Mouse (Mus musculus): Measurements from ENCODE around the gene Tmem178. TPM values are rescaled to one million over a fixed set of nuclear protein-coding genes. Genes with fewer than 3 reads are reported as not detected.
"Not testable (repeated sequence)": the region's sequence is repeated elsewhere in the genome, so short reads cannot be mapped to it uniquely, and the experiment has no call there.

The Tmem178 gene
- total RNA-seq, 2 experiments from 2014 or later: 14.7 to 45.1 TPM

DNA sequence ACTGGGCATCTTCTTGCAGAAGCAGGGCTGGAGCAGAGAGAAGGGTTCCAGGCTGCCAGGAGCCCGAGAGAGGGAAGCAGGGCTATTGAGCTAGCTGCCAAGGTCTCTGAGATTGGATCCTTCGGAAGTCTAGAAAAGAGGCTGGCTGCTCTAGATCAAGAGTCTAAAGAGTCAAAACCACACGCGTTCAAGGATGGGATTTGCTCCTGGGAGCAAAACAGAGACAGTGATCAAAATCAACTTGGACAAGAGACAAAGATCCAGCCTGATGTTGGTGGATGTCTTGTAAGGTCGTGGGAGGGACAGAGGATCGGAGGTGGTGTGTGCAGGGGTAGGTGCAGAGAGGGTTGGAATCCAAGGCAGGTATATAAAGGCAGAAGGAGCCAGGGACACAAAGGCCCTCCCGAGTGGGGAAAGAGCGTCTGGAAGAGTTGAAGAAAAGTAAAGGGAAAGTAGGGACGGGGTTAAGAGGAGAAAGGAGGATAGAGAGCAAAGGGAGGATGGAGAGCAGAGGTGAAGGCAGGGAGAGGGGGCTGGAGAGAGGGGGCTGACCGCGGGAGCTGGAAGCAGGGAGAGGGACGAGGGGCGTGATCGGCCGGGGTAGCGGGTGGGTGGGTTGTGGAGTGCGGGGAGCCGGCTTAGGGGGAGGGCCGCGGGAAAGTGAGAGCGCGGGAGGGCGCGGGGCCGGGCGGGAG lies 450 bp upstream of the Tmem178 start:
- DNase-seq (ENCODE audit: low spot score in 2 of 2): no peak

DNA sequence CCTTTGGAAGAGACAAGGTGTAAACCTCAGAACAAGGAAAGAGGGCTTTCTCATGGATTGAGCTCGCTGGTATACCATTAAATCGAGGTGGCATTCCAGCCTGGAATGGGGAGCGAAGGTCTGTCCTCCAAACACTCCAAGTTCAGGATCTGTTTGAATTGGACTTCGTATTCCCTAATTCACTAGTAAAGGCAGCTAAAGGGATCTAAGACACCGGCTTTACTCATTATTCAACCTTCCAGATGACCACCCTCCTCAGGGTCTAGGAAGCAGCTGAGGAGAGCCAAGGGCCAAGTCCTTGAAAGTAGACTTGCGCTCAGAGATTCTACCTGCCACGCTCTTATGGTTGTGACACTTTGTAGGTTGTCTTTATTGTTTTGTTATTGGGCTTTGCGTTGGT lies 1.1 kb downstream of the Tmem178 start:
- DNase-seq (ENCODE audit: low spot score in 2 of 2): not testable (repeated sequence)

DNA sequence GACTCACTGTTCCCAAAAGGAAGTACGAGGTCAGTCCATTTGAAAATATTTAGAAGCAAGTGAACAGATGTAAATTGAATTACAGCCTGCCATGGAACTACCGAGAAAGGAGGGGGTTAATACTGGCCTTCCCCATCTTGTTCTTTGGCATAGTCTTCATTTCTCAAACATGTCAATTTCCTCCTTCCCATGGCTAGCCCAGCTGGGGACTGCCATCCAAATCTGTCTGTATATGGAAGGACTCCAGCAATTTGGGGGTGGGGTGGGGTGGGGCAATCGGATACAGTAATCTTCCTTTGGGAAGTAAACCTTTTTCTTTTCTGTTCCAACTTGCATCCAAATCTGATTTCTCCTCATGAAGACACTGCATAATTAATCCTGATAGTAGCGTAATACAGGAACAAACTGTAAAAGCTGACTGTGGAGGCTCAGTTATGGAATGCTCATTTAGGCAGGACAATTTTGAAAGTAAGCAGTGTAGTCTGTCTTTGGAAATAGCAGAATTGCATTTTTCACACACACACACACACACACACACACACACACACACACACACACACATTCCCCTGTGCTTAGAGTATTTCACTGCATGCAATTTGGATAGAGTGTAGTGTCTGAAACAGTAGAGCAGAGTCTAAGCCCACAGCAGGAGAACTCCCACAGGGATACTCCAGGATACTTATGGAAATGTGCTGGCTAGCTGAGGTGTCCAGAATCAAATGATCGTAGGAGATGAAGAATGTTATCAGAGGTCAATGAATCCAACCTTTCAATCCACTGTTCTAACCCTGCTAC lies 1.9 kb downstream of the Tmem178 start:
- no peak for DNase-seq (ENCODE audit: low spot score in 2 of 2)

DNA sequence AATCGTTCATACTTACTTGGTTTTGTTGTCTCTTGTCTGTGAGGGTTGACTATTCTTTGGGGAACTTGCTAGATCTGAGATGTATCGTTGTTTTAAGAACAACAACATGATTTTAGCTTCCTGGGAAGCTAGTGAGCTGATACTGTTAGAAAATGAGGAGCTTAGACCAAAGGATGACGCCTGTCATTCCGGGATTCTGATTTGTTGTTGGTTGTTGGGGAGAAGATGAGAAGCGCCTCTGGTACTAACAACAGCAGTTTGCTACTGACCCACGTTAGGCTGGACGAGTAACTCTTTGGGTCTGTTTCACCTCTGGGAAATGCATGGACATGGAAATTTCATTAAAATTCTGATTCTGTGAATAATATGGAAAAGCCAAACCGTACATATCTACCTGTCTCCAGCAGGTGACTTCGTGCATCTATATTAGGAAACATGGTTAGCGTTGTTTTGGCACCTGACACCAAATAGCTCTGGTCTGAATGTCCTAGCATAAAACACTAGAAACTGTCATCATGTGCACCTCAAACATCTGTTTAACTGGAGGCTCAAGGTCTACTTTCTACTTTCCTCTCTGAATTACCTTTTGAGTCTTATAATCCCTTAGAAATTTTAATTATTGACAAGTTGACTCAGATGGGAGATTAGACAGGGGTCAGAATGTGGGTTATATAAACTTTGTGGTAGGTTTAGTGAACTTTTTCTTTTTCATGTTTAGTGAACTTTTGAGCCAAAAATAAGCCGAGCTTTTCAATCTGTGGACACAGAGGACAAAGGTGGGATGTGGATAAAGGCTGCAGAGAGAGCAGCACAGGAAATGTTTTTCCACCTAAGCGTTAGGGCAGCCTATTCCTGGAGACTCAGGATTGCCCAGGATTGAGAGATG lies 2.9 kb downstream of the Tmem178 start:
- DNase-seq (ENCODE audit: low spot score in 2 of 2): no peak

DNA sequence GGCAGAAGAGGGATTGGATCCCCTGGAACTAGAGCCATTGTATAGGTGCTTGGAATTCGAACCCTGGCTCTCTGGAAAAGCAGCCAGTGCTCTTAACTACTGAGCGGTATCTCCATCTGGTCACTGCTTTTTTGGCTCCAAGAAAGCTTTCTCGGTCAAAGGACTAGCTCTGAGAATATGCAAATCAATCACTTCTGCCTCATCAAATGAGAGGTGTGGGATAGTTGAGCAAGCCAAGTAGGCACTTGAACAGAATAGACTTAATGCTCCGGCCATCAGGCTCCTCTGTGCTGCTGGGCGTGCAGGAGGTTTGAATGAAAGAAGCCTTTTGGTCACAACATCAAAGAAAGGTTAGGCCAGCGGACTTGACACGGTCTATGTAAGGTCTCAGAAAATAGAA lies 5.0 kb downstream of the Tmem178 start:
- DNase-seq (ENCODE audit: low spot score in 2 of 2): no peak

DNA sequence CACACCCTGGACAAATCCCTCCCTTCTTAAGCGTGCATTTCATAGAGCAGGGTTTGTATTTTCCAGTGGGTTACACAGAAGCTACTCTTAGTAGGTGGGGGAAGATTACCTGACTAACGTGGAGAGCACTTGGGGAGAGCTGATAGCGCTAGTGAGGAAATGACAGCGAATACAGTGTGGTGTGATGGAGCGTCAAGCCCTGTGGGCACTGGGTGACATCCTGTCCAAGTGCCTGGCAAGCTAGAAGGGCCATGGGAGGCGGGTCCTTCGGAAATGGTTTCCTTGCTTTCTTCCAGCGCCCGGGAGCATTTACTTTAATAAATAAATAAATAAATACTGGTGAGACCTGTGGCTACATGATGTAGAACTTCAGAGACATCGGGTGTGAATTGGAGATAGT lies 5.5 kb downstream of the Tmem178 start:
- no peak for DNase-seq (ENCODE audit: low spot score in 2 of 2)

DNA sequence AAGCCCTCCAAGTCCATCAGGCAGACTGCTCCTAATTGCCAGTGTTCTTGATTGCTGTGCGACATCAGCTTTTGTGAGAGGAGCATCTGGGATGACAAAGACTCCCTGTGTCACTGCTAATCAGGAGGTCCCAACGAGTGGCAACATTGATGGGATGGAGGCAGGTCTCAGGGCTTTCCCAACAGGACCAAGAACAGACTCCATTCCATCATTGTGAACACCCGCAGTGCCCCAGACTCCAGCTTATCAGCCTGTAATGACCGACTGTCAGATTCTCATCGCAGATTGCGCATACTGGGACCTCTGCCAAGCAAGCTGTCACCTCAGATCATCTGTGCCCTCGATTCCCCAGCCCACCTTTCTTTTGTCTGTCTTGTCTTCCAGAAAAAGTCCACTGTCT lies 7.9 kb downstream of the Tmem178 start:
- no peak for DNase-seq (ENCODE audit: low spot score in 2 of 2)

DNA sequence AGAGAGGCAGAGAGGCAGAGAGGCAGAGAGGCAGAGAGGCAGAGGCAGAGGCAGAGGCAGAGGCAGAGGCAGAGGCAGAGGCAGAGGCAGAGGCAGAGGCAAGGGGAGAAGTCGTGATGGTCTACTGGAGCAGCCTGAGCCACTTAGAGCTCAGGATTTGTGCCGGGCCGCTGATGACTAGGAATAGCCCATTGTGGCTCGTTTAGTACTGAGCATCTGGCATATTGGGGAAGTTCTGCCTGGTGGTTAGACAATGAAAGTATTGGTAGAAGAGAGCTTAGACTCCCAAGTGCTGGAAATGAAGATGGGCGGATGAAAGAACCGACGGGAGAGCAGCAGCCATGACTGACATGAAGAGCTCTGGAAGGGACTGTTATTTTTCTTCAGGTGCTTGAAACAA lies 11.0 kb downstream of the Tmem178 start:
- no peak for DNase-seq (ENCODE audit: low spot score in 2 of 2)

DNA sequence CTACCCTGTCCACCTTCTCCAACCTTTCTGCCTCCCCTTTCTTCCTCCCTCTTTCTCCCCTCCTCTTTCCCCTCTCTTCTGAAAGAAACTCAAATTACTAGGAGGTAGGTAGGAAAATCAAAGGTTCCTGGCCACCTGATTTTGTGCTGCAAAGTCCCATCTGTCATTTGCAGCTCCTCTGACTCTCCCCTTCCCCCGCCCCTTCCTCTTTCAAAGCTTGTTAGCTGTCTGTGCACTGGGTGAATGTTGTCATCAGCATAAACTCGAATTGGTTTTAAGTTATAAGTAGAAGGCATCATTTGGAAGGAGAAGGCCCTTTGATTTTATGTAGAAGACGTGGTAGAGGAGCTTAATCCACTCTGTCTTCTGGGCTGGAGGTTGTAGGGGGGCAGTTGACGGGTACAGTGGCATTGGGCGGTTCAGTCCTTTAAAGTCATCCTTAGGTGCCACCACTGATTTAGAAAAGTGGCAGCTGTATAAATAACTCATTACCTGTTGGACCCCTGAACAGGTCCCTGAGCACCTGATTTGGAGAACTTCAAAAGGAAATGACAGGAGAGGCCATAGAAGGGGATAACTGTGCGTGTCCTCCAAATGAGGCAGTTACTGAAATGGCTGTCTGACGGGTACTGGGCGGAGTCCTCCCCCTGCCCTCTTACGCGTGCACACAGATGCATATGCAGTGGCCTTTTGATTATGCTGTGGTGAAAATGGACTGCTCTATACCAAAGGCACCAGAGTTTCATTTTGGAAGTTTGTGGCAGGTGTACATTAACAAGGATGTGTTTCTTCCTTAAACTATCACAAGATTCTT lies 11.8 kb downstream of the Tmem178 start:
- DNase-seq (ENCODE audit: low spot score in 2 of 2): no peak

DNA sequence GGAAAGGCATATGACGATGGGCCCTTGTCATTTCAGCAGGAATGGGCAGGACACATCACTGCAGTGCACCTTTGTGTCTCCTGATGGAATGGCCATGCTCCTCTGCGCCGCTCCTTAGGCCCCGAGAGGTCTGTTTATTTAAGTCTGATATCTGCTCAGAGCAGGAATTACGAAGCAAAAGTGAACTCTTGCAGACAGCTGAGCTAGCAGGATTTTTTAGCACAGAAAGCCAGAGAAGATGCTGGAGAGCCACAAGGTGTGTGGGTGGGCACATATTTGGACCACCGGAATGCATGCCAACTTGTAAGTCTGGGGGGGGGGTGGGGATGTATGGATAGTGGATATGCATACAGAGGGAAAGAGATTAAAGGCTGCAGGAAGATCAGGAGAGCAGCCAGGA lies 13.9 kb downstream of the Tmem178 start:
- no peak for DNase-seq (ENCODE audit: low spot score in 2 of 2)

DNA sequence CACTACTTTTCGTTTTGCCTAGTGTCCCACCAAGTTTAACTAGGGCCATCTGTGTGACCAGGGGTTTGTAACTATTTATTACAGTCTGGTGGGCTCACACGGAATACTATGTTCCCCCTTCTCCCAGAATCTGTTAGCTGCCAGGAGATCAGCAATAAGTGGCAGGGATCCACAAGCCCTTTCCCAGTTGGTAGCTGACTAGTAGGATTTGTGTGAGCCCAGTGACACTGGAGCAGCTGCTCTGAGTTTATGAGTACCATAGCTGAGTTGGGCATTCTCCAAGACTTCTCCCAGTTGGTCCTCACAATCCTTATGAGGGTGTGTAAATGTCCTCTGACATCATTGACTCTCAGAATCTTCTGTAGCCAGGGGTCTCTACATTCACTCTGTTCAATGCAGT lies 15.4 kb downstream of the Tmem178 start:
- DNase-seq (ENCODE audit: low spot score in 2 of 2): no peak

DNA sequence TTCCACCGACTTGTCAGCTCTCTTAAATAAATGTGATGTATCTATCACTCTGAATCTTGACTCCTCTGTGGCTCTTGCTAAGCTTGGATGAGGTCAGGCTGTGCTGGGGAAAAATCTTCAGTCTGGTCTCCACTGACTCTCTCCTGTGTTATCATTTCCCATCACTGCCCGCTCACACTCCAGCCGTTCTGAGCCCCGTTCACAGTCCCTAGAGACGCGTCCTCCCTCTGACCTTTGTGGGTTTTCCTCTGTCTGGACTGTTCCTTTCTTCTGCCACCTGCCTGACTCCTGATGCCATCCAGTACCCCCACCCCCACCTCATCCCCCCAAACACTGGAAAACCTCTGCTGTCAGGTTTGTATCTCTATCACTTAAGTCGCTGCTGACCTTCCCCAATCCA lies 23.0 kb downstream of the Tmem178 start:
- no peak for DNase-seq (ENCODE audit: low spot score in 2 of 2)

DNA sequence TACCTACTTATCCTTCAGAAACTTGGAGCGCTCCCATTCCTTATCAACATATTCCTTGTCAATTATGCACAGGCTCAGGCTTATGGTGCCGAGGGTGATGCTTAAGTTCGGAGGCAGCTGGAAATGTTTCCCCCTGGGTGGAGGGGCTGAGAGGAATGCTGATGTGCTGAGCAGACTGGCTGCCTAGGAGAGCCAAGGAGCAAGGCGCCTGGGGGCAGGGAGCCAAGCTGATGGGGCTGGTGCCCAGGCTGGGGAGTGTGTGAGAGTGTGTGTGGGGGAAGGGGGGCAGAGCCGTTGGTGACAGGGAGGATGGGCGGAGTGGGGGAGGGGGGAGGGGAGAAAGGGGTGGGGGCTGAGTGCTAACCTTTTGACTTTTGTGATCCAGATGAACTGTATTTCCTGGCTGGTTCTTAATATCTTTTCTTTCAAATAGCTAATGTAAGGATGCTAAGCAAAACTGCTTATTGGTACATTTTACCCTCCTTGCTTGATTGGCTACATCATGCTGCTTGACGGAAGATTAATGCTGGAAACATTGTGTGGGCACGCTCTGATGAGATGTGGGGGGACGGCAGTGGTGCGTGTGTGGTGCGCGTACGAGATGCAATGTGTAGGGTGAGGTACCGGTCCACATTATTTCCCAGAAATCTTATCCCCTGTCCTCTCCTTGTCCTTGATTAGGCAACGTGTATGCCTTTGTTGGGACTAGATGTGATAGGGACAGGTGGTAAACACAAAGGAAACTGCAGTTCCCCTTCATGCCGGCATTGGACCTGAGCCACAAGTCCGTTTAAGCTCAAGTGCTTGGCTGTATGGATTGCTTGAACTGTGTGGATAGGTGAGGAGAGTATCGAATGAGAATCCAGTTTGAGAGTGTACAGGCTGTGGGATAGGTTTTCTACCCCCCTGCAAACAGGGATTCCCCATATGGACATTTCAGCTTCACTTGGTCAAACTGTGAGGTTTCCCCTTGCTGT lies 25.5 kb downstream of the Tmem178 start:
- no peak for DNase-seq (ENCODE audit: low spot score in 2 of 2)

DNA sequence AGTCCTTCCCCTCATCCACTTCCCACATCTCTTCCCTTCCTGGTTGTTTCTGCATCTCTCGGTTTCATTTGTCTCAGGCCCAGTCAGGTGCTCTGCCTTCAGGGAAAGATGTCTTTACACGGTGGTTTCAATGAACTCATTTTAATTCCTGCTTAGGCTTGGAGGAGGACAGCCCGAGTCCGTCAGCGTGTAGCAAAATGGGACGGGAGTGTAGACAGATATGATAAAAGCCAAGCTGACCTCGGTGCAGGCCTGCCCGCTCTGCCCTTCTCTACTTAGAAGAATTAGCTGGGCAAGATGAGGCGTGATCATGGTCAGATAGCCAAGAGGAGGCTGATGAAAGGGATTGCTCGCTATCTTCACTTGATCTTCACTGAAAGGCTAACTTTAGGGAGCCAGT lies 26.3 kb downstream of the Tmem178 start:
- DNase-seq (ENCODE audit: low spot score in 2 of 2): no peak

DNA sequence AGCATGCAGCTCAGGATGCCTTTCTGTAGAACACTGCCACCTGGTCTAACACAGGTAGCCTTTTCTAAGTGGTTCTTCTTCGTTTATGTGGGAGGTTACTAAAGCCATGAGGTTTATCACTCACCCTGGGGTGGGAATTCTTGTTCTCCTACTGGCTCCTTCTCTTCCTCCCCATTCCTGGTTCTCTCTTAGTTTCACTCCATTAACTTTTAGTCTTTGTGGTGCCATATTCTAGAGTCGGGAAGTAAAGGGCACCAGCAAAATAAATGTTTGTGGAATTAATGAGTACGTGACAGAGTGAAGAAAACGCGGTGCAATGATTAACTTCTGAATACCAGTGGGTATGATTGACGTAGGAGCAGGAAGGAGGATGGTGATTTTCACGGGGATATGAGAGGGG lies 28.5 kb downstream of the Tmem178 start:
- DNase-seq (ENCODE audit: low spot score in 2 of 2): no peak

DNA sequence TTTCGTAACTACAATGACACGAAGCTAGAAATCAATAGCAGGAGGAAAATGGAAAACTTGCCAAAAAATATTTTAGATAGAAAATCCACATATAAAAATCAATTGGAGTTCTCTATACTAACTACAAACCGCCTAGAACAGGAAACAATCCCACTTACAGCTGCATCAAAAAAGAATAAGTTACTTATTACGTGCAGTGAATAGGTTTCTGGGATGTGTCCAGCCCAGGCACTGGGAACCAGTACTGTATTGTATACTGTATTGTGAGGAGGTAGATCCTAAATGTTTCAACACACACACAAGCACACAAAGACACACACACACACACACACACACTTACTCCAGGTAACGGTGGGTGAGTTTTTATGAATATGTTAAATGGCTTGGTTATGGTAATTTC lies 32.8 kb downstream of the Tmem178 start:
- DNase-seq (ENCODE audit: low spot score in 2 of 2): no peak

DNA sequence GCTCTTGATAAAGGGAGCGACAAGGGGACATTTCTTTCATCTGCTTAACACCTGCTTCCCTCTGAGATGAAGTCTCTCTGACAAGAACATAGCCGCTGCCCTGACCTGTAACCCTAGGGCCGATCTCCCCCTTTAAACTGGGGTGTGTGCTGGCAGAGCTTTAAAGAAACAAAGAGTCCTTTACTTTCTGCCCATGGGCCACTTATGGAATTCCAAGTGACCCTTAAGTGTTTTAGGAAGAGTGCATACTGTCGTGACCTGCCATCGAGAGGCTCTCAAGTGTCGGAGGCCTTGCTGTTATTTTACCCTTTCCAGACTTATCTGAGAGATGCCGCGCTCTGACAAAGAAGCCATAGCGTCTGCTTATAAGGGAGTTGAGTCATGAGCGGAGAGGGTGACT lies 35.7 kb downstream of the Tmem178 start:
- no peak for DNase-seq (ENCODE audit: low spot score in 2 of 2)

DNA sequence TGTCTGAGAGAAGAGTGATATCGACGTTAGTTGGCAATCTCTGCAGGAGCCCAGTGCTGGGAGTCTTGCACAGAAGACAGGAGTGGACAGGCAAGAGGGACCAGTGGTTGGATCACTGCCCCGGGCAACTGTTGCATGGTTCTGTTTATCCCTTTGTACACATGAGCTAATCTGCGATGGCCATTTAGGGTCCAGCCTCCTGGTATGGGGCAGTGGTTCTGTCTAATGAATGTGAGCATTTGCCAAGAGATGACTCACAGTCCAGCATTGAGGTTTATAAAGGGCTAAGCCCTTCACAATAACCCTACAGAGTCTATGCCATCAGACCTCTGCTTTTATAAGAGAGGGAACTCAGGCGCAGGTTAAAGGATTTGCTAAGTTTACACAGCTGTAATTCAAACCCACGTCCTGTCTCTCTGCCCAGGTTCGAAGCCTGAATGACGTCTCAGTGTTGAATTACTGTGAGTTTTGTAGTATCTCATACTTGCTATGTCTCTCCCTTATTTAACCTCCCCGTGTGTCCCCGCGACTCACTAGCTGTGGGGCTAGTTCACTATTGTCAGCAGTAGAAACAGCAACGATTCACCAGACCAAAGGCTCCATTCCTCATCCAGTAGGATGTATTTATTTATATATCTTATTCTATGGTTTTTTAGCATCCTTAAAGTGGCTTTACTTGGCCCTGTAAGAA lies 37.4 kb downstream of the Tmem178 start:
- DNase-seq (ENCODE audit: low spot score in 2 of 2): no peak

DNA sequence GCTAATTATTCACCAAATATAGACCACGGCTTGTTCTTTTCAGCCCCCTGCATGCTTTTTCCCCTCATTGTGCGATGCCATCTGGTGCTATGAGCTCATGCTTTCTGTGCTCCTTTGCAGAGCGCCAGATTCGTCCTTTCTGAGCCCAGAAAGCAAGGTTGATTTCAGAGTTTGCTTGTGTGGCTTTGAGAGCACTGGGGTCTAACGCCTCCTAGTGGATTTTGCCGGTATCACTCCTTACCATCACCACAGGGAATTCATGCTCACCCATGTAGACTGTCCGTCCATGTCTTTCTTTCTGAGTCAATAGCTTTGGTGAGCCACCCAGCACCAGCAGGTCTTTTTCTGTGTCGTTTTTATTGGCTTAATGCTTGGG lies 38.0 kb downstream of the Tmem178 start:
- DNase-seq (ENCODE audit: low spot score in 2 of 2): peak; percentile 72 to 77
